Mouse (Mus musculus): ENCODE data around the gene Ttc32.
A peak's percentile ranks its signal among the peaks of the same experiment; 100 is the strongest.

The Ttc32 gene

DNA sequence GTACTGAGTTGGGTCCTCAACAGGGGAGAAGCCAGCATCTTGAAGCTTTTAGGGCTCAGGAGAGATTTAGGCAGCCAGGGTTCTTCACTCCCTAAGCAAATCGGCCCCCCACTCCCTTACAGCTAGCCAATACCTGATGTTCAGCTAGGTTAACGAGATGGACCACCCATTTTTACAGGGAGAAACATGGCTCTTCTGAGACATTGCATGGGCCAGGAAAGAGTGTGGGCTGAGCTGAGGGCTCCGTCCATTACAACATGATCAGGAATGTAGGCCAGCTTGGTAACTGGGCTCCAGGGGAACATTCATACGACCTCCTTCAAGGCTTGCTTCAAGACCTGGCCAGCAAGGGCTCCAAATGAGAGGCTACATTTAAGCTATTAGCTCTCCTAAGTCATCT is 16.9 kb downstream of the Ttc32 start:
- DNase-seq (ENCODE audit: low spot score), result no peak

DNA sequence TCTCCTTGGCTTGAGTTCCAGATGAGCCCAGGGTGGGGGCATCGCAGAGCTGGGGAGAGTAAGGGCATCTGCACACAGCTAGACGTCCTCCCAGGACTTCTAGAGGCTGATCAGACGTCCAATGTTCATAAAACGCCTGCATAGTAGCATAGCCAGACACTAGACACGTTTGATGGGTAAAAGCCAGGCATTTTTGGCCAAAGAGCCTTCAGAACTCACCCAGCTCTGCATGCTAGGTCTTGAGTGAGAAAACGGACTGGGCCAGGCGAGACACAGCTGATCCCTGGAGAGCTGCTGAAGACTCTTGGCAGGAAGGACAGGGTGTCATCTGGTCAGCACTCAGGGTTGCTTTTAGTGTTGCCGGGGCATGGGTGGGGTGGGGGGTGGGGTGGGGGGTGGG is 18.3 kb downstream of the Ttc32 start:
- DNase-seq (ENCODE audit: low spot score), result no peak

DNA sequence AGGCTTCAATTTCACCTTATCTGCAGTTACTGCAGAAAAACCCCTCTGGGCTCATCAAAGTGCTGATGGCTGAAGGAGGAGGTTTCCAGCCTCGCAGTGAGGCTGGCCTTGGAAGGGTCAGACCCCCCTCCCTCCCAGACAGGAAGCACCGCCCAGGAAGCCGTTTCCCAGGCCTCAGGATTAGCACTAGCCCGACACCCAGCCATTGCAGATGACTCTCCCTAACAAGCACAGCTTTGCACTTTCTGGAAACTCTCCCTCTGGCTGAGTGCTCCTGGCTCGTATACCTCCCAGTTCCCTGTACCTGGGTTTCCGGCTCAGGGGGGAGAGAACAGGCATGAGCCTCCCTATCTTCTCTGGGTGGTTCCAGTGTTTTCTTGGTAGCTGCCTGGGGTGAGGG is 21.0 kb downstream of the Ttc32 start:
- no peak for DNase-seq (ENCODE audit: low spot score)

DNA sequence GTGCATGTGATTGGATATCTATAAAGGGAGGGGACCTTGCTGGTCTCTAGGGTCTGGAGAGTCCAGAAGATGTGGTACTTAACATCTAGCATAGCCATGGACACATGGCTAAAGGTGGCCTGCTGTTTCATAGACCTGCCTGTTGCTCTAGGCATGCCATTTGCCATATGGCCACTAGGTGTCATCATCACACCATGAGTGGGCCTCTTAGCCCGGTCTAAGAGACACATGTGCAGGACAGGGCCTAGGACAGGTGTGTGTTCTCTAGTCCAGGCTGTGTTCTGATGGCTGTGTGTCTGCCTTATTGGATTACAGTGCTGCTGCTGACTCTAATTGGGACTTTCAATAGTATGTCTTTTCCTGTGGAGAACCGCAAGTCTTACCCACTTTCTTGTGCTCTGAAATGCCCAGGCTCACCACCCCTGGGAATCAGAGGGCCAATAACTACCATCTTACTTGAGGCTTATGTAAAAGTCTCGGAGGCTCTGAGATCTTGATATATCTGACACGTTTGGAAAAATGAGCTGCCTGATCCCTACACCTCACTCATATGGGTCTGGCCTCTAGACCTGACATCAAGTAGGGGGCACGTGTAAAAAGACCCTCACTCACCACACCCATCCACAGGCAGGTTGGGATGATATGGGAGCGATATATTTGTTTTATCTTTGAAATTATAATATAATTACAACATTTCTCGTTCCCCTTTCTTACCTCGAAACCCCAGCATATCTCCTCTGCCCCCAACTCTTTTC is 22.5 kb downstream of the Ttc32 start:
- peak; percentile 81 for DNase-seq (ENCODE audit: low spot score)

DNA sequence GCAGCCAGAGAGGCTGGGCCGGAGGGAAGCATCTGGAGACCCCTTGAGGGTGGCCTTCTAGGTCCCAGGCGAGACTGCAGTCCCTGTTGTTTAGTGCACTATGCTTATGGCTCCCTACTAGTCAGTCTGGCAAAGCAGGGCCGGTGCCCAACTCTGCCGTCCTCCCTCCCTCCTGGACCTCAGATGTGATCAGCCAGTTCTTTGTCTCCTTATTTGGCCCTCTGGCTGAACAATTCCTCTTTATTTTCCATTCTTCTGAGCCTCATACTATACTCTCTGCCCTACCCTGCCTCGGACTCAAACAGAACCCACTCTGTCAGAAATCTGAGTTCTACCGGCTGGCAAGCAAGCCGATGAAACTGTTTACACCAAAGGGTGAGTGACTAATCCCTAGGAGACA is 23.5 kb downstream of the Ttc32 start:
- DNase-seq (ENCODE audit: low spot score), result no peak

DNA sequence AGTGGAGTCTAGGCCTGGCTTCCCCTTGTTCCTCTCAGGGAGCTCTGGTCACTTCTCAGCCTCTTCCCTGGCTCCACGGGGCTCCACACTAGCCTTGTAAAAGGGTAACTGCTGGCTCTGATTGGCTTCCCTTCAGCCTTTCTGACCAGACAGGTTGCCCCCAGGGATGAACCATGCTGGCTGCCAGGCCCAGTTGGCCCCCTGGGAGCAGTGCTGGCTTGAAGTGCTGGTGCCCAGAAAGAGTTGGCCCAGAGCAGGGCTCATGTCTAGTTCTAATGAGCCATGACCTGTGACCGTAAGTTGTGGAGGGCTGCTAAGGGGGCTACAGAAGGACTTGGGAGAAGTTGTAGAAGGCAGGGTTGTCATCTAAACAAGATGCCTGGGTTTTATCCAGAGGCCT is 24.2 kb downstream of the Ttc32 start:
- DNase-seq (ENCODE audit: low spot score), result no peak

DNA sequence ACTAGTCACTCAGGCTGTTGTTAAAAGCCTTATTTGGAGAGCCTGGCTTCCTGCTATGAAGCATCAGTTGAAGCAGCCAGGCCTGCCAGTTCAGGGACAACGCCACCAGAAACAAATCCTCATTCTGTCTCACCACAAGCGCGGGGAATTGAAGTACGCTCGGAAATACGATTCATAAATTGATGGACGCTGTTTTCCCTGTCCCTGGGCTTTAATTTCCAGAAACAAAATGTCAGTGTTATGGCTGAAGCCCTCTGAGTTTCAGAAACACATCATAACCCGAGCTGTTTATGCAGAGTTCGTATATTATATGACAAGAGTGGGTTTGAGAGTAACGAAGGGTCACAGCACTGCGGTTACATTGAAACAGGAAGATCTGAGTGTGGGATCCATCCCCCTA is 25.5 kb downstream of the Ttc32 start:
- DNase-seq (ENCODE audit: low spot score), result no peak

DNA sequence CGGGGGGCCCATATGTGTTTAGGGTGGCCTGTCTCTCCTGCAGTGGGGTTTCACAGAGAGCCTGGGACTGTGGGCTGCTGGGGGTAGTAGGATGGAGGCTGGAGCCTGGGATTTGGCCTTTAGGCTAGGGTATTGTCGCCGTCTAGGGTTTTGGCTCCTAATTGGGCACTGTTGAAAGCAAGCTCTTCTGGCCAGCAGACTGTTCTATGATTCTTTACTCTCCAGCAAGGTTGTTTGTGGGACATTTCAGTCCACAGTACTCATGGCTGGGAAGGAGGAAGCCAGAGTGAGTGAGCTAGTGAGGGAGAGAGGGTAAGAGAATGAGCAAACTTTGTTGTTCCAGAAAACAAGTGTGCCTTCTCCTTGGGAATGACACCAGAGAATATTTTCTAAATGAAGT is 29.7 kb downstream of the Ttc32 start:
- no peak for DNase-seq (ENCODE audit: low spot score)

DNA sequence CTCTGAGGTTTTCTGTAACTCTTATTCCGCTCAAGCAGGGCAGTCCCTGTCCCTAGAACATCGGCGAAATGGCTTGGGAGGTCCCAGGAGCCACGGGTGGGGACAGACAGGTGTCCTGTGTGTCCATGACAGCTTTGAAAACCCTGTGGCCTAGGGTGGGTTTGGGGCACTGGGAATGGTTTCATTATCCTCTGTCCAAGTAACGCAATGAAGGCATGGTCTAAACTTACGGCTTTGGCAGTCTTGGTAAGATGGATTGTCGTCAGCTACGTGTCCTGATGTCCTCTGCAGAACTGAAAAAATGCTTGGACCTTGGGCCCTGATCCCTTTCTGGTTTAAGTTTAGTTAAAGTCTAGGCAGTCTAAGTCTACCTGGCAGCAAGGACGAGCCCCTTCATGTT is 30.2 kb downstream of the Ttc32 start:
- no peak for DNase-seq (ENCODE audit: low spot score)

DNA sequence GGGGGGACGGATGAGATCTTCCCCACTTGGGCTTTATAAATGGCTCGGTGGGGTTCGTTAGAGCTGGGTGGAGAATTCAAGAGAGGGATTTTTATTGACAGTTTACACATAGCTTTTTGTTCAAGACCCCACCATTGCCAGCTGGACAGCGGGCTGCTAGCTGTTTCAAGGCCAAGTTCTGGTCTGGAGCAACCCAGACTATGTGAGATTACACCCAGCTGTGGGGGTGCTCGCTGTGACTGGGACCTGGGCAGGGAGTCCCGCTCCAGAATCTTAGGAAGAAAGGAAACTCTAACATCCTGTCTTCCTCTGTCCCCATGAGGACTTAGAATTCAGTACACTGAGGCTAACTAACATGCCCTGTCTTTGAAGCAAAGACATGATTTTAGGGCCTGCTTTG is 33.8 kb downstream of the Ttc32 start:
- no peak for DNase-seq (ENCODE audit: low spot score)

DNA sequence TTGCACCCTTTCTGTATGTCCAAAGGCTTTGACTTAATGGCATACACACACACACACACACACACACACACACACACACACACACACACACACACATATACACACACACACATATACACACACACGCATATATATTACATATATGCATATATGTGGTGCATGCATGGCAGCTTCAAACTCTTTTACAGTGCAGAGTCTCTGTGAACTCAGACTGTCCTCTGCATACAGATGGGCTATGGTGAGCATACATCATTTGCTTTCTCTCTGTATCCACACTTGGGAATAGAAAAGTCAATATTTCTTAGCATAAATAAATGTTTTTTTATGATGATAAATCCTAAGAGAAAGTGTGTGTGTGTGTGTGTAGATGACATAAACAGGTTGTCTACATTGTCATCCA is 41.3 kb downstream of the Ttc32 start:
- DNase-seq (ENCODE audit: low spot score), result no peak

DNA sequence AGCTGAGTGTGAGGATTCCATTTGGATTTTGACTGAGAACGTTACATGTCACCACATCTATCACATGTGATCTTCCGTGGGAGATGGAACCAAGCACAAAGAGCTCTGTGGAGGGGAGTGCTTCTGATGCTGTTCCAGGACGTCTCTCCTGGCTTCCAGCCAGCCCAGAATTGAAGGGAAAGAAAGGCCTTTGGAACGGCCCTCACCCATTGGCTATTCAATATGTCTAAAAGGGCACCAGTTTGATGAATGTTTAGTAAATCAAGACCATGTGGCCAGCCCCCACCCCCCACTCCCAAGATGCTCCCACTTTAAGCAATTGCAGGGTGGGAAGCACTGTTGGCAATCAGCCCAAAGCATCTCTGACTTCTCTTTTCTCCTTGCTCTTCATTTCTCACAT is 41.7 kb downstream of the Ttc32 start:
- DNase-seq (ENCODE audit: low spot score), result no peak

DNA sequence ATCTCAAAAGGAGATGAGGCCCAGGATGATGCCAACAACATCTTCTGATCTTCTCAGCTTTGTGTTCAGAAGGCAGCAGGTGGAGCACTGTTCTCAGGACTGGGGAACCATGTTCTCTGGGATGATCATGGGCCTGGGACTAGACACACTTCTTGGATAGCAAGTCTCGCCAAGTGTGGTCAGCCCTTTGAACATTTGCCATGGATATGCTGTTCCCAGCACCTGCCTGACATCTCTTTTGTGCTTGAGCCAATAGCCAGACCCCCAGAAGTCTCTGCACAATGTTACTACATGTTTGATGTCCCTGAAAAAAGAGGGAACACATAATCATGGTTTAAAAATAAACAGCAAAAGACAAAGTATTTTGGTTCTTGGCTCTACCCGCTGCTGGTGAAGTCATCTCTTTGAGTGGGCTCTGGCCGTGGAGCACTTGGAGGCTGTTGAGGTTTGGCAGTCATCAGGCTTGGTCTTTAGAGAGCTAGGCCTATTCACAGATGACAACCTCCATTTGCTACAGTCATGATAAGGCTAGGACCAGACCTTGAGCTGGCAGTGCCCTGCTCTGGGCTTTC is 47.8 kb downstream of the Ttc32 start:
- DNase-seq (ENCODE audit: low spot score), result peak; percentile 7

DNA sequence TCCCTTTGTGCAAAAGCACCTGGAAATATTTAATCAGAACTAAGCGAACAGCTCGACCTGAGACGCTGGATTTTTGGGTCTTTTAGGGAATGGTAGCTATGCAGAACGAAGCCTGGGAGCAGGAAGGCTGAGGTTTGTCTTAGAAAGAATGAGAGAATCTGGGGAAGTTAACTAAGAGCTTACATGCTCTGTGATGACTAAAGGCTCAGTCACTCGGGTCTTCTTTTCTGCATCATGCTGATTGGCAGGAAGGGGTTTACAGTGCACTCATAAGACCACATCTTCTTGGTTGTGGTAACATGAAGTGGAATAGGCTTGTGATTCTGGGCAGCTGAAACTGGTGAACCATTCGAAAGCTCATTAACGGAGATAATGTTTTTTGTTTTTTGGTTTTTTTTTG is 60.4 kb downstream of the Ttc32 start:
- DNase-seq (ENCODE audit: low spot score), result no peak
